Mouse (Mus musculus): ENCODE measurements around the gene Vps11. TPM values are rescaled to one million over a fixed set of nuclear protein-coding genes. Genes with fewer than 3 reads are reported as not detected.
"Not testable (repeated sequence)": the region's sequence is repeated elsewhere in the genome, so short reads cannot be mapped to it uniquely, and the experiment has no call there.

Vps11 gene
- total RNA-seq, 2 experiments from 2014 or later = 53.0 to 72.7 TPM

- no peak for DNase-seq
Observed at GRCm38 (mm10) chr9:44314257-44314547, 47.3 kb downstream of the Vps11 start.

- DNase-seq = peak in 1 of 2 experiments; percentile 33
Observed at GRCm38 (mm10) chr9:44313476-44314256, 47.8 kb downstream of the Vps11 start.

- peak; percentile 38 to 40 for DNase-seq
Observed at GRCm38 (mm10) chr9:44311136-44312134, 50.0 kb downstream of the Vps11 start.

- DNase-seq = no peak
Observed at GRCm38 (mm10) chr9:44310750-44311135, 50.7 kb downstream of the Vps11 start.

GRCm38 (mm10) chr9:44309756-44310155, 51.7 kb downstream of the Vps11 start:
- no peak for DNase-seq

- no peak for DNase-seq
Observed at GRCm38 (mm10) chr9:44307248-44307647, 54.2 kb downstream of the Vps11 start.

- no peak for DNase-seq
Observed at GRCm38 (mm10) chr9:44306532-44306931, 54.9 kb downstream of the Vps11 start.

- DNase-seq = peak; percentile 98 to 99
Observed at GRCm38 (mm10) chr9:44305466-44306079, 55.9 kb downstream of the Vps11 start, which contains the start of gene Hinfp. Gene Hinfp, minus strand, starts transcription at chr9:44305671.

GRCm38 (mm10) chr9:44300001-44300400, 61.5 kb downstream of the Vps11 start:
- not testable (repeated sequence) for DNase-seq

Small RNA genes within 50 kb of the gene (microRNA-seq; reads per million reads assigned to microRNA genes)
- gene Gm44335 (not detected), gene Mir7085 (1.5 reads per million)

Other genes starting within 250 kb of the Vps11 start
- gene Gm49380, start 248.2 kb downstream of the Vps11 start, total RNA-seq (2021) = under 1 TPM; 0.70 to 0.76 TPM
- gene Rnf26, start 248.2 kb downstream of the Vps11 start, total RNA-seq (2021) = 10 to 100 TPM; 28.0 to 32.7 TPM
- gene Mcam, start 227.2 kb downstream of the Vps11 start, total RNA-seq (2021) = 10 to 100 TPM; 30.7 to 73.7 TPM
- 10 to 100 TPM; 28.9 to 40.5 TPM for gene Cbl, start 127.6 kb downstream of the Vps11 start, total RNA-seq (2021)
- 1 to 10 TPM; 2.3 to 3.3 TPM for gene Ccdc153, start 121.0 kb downstream of the Vps11 start, total RNA-seq (2021)
- not detected for gene Pdzd3, start 110.2 kb downstream of the Vps11 start, total RNA-seq (2021)
- 10 to 100 TPM; 14.9 to 32.2 TPM for gene Nlrx1, start 93.1 kb downstream of the Vps11 start, total RNA-seq (2021)
- gene Abcg4, start 73.1 kb downstream of the Vps11 start, total RNA-seq (2021) = 10 to 100 TPM; 28.2 to 32.6 TPM
- 10 to 100 TPM; 18.9 to 24.4 TPM for gene Hinfp, start 56.0 kb downstream of the Vps11 start, total RNA-seq (2021)
- gene C2cd2l, start 41.4 kb downstream of the Vps11 start, total RNA-seq (2021) = 10 to 100 TPM; 37.6 to 50.6 TPM
- gene Dpagt1, start 35.7 kb downstream of the Vps11 start, total RNA-seq (2021) = 10 to 100 TPM; 25.3 to 32.7 TPM
- 10 to 100 TPM; 41.3 to 47.7 TPM for gene H2afx, start 27.0 kb downstream of the Vps11 start, total RNA-seq (2021)
- gene Hmbs, start 17.4 kb downstream of the Vps11 start, total RNA-seq (2021) = 10 to 100 TPM; 61.8 to 98.3 TPM
- 100 to 1,000 TPM; 203 to 204 TPM for gene Hyou1, start 17.8 kb upstream of the Vps11 start, total RNA-seq (2021)
- gene Slc37a4, start 35.2 kb upstream of the Vps11 start, total RNA-seq (2021) = 10 to 100 TPM; 13.5 to 18.6 TPM
- gene Rps25, start 45.5 kb upstream of the Vps11 start, total RNA-seq (2021) = 1,000 to 10,000 TPM; 1,182 to 1,266 TPM
- 10 to 100 TPM; 82.0 to 95.7 TPM for gene Trappc4, start 45.9 kb upstream of the Vps11 start, total RNA-seq (2021)
- 10 to 100 TPM; 14.7 to 18.9 TPM for gene Ccdc84, start 56.9 kb upstream of the Vps11 start, total RNA-seq (2021)
- gene Foxr1, start 79.5 kb upstream of the Vps11 start, total RNA-seq (2021) = not detected
- not detected for gene Upk2, start 93.3 kb upstream of the Vps11 start, total RNA-seq (2021)
- 10 to 100 TPM; 47.6 to 51.8 TPM for gene Bcl9l, start 121.2 kb upstream of the Vps11 start, total RNA-seq (2021)
- gene Cxcr5, start 200.2 kb upstream of the Vps11 start, total RNA-seq (2021) = not detected
- 100 to 1,000 TPM; 134 to 149 TPM for gene Ddx6, start 243.2 kb upstream of the Vps11 start, total RNA-seq (2021)